Mouse (Mus musculus) frontal cortex, postnatal 36 days (tissue): ENCODE measurements around the gene Hyal3.

Source experiments
- DNase-seq, 2 experiments: peaks; one replicate each; pipeline ENCODE4 v3.0.0; 2022; ENCODE audit warnings: low spot score in 2 of 2

Hyal3 gene

DNA sequence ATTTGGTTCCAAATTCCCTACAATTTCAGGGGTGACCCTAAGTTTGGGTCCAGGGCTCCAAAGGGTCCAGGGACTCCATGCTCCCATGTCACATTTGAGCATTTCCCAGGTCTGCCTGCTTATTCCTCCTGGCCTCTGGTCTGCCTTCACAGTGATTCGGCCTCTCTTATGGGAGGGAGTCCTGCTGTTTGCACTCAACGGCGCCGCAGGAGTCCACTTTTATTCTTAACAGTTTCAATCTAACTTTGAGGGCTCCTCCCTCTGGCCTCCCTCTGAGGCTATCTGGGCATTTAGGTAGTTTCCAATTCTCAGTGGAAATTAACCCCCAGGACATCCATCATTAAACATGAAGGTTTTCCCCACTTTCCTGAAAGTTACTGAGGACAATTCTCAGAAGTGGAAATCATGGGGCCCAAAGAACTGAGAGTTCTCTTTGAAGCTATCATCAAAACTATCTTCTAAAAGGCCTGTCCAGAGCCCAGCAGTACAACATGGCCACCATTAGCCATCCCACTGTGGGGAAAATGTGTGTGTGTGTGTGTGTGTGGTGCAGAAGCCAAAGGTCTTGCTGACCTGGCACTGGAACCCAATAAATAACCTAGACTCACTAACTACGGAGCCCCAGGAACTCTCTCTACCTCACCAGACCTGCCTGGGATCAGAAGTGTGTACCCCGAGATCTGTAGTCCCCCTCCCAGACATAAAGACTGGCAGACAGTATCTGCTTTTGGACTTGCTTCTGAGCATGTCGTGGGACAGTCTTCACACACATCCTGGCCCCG is 13.9 kb downstream of the Hyal3 start:
- no peak for DNase-seq

DNA sequence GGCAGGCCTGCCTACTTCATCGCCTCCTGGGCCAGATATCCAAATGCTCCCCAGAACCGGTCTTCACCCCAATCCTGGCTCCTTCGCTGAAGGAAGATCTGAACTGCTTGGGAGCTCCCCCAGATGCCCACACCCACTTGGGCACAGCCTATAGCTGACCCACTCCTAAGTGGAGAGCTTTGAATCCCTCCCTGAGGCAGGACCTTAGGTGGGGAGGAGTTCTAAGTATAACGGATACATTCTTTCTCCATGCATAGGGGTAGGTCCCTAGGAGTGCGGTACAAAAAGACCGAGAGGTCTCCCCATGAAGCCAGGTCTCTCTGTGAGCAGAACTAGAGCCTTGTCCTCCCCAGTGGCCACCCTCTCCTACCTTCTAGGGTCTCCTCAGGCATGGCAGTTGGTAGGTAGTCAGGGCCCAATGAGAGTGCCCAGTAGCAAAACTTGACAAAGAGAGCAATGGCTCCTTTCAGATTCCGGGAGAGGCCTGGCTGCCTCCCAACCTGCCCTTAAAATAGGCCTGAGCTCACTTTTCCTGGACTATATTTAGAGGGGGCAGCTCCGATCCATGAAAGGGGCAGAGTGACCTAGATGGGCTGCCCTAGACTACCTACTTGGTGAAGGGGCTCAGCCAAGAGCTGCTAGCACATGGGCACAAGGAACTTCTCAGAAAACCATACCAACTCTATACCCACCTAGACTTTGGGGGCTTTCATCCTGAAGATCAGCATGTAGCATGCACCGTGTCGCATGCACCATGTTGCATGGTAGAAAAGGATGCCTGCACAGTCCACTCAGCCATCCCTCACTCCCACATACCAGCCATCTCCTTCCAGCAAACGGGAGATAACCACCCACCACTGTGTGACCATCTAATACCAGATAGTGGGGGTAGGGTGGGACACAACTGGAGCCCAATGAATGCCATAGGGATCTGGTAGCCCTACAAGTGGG is 16.3 kb downstream of the Hyal3 start:
- no peak for DNase-seq

DNA sequence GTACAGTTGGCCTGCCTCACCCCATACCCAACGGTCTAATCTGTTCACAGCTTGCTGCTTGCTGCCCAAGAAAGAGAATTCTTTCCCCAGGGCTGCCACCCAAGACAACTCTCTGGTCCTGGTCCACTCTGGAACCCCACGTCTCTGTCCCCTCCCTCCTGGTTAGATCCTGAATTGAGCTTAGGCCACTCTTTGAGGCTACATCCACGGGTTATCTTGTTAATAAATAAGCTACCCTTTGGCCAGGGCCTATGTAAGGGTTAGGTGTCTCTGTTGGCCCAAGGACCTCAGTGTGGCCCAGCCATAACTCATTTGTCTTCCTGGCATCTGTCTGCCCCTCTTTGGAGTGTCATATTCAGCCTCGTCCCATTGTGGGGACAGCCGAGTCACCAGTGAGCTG is 17.8 kb downstream of the Hyal3 start:
- DNase-seq, result no peak

DNA sequence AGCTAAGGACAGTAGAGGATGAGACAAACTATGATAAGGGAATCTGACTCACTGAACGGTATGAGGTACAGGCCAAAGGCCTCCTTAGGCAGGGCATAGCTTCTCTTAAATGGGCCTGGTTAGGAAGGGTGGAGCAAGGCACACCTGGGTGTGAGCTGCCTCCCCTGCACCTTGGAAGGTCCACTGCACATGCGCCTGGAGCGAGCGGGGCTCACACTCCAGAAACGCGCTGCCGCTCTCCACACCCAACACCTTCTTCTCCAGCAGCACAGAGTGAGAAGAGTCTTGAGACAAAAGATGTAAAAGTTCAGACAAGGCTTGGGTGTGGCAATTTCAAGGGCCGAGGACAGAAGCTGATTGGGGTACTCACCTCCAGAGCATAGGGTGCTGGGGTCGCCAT is 18.8 kb downstream of the Hyal3 start:
- no peak for DNase-seq

DNA sequence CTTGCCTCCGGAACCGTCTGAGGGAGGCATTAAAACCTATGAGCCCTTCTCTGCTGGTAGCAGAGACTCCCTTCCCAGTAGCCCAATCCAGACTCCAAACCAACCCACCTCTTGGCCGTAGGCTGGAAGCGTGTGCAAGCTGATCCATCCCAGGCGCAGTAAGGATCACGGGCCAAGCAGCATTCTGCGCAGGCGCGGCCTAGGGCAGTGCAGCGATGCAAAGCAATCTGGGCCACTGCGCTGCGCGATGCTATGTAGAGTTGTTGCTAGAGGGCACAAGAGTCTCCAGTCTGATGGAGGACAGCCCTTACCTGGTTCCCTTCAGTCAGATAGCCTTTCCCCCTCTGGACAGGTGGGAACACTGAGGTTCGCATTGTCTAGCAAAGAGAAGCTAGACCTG is 19.2 kb downstream of the Hyal3 start:
- no peak for DNase-seq

DNA sequence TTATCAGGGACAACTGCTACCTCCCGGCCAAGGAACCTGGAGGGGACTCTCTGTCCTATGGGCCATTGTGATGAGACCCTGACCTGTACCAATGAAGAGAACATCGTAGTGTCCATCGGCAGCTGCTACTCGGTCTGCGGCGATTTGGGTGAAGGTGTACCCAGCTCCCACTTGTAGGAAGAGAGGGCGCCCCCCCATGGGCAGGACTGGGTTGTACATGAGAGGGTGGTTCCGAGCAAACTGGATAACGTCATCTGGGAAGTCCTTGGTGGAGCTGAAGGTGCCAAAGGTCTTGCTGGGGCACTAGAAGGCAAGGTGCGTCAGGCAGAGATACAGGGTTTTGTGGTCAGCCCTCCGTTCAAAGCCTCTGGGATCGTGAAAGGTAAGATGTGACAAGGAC is 20.1 kb downstream of the Hyal3 start:
- DNase-seq, result no peak

DNA sequence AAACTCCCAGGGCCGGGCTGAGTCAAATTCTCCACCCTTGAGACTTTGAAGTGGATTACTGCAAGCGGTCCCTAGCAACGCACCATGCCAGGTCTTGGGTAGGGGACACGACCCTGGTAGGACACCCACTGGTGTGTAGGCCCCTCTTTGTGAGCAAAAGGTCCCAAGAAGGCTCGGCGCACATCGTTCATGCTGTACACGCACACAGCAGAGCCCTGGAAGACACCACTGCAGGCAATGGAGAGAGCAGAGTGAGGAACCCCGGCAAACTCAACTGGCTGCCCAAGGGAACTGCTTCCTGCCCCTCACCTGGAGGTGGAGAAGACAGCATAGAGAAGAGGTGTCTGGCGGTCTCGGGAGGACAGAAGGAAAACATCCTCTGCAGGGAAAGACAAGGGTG is 20.7 kb downstream of the Hyal3 start:
- DNase-seq, result no peak

DNA sequence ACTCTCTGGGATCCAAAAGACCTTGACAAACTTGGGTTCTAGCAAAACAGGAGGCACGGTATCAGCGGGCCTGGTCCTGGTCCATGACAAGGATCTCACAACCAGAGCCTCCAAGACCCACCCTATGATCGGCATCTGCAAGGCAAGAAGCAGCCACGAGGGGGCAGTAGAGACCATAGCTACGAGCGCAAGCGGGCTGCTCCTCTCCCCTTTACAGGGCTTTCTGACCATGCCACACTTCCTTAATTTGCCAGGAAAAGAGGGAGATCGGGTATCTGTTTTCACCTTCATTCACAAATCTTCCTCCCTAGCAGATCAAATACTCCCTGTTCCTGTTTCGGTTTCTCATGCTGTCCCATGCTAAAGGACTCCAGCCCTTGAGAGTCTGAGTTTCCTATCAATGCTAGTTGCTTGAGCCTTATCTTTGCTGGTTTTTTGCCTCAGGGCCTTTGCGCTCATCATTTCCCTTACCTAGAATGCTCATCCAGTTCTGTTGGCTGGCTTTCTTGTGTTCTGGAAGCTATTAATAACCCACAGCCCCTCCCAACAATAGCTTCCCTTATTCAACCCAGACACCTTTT is 21.5 kb downstream of the Hyal3 start:
- peak; percentile 92 to 93 for DNase-seq

DNA sequence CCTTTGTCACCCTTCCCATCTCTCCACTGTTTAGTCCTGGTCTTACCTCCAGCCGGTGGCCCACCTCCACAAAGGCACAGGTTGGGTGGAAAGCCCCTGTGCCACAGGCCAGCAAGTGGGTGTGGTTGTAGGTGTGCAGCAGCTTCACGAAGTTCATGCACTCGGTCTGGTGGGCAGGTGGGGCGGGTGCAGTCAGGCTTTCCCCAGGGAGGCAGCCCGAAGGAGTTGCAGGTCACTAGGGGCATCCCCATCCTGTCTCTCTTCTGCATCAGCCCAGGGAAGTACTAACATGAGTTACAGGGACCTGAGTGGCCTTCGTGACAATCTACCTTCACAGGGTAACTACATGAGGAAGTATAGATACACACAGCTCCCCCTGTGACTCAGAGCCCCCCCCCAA is 22.6 kb downstream of the Hyal3 start:
- DNase-seq, result no peak

DNA sequence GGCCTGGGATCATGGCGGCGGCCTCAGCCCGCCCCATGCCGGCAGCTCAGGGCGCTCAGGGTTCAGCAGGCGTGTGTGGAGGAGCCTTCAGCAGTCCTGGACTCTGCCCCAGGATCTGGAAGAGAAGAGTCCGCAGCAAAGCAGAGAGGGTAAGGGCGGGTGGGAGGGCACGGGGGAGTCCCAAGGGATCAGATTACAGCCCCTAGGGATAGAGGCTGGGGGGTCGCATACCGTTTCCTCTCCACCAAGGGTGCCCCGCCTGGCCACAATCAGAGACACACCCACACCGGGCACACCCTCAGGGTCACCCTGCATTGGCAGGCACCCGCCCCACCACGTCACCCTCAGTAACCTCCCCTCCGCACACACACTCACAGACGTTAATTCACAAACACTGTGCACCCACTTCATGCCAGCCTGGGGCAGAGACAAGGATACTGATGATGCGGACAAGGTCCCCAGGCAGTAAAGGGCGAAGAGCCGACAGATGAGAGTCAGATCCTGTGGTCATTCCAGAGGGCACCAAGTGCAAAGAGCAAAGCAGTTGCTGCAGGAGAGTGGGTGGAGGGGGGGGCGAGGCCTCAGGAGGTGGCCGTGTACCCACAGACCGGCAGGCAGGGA is 24.5 kb downstream of the Hyal3 start:
- no peak for DNase-seq

DNA sequence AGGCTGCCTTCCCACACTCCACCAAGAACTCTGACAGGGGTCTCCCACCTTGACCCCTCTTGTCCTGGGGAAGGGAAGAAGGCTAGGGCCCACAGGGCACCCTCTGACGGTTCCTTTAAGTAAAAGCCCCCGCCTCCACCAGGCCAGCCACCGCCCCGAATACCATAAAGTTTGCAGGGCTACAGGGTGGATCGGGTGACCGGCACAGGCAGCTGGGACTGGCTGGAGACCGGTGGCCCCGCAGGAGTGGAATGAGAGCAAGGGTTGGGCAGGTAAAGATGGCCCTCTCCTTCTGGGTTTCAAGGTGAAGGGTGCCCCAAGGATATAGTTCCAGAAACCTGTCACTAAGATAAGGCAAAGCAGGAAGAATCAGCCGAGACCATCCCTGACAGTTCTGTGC is 26.0 kb downstream of the Hyal3 start:
- no peak for DNase-seq

DNA sequence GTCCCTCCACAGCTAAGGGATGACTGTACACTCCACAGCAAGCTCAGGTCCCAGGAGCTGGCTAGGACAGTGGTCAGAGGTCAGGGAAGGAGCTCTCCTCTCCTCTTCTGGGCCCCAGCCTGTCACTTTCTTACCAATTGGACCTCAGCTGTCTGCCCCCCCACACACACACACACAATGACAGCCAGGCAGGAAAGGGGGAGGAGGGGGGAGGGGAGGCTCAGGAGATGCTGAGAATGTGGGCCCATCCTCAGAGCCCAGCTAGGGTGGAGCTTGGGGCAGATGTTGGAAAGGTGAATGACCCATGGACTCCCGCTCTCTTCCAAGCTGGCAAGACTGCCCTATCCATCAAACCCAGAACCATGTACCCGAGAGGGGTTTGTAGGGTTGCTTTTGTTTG is 26.4 kb downstream of the Hyal3 start:
- DNase-seq, result no peak

DNA sequence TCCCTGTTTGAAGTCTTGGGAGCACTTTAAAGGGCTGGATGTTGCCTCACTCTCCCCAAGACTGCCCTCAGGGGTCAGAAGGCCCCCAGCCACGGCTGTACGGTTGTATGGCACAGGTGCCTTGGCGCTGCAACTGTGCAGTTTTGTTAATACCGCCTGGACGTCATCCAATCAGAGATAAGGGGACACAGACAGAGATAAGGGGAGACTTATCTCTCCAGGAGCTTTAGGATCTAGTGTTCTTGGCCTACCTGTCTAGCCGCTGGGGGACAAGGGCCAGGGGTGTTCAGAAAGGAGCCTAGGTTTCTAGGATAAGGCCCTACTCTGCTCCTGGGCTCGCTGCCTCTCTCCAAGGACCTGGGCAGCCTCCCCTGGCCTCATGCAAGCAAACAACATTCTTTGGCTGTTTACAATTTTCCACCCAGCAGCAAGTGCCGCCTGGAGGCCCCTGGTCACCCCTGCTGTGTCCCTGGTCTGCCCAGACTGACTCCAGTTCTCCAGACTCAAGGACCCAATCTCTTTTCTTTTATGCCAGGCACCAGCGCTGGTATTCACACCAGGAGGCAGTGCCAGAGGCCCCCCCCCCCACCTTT is 27.1 kb downstream of the Hyal3 start:
- no peak for DNase-seq

DNA sequence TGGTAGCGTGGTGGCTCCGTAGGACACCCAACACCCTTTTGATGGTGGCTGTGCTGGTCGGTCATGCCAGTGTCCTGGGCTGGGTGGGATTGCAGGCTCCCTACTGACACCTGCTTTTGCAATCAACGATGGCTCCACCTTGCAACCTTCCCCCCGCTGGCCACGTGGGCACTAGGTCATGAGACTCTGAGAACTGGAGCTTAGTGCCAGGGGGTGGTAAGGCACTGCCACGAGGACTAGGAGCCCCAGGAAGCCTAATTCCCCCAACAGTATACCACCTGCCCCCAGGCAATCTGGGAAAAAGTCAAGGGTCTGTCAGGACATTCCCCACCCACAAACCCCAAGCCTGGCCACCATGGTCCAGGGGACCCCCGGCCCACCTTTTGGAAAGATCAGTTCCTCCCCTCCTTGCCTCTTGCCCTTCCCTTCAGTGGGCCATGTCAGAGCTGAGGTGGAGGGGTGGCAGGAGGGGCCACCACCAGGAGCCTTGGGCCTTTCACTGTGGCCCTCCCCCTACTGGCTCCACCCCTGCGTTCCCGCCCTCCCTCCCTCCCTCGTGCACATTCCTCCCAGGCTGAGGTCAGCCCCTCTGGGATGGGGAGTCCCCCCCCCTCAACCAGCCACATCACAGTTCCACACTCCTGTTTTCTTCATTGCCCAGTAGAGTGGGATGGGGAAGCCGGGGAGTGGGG is 28.3 kb downstream of the Hyal3 start, which contains the start of gene Sema3b:
Gene Sema3b (minus strand): TSS at position 489 of the 692 bp plus-strand sequence.
- no peak for DNase-seq

DNA sequence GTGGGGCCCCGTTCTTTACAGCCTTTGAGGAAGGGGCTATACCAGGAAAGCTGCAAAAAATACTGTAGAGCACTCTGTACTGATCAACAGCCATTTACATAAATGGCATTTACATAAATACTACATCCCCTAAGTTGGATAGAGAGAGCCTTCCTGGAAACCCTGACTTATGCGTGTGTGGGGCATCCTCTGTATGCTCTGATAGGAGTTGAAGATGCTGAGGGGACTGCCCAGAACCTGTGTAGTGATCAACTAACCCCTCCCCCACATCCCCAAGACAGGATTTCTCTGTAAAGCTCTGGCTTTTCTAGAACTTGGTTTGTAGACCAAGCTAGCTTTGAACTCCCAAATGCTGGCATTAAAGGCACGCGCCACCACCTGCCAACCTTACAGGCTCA is 28.8 kb downstream of the Hyal3 start:
- DNase-seq, result no peak

DNA sequence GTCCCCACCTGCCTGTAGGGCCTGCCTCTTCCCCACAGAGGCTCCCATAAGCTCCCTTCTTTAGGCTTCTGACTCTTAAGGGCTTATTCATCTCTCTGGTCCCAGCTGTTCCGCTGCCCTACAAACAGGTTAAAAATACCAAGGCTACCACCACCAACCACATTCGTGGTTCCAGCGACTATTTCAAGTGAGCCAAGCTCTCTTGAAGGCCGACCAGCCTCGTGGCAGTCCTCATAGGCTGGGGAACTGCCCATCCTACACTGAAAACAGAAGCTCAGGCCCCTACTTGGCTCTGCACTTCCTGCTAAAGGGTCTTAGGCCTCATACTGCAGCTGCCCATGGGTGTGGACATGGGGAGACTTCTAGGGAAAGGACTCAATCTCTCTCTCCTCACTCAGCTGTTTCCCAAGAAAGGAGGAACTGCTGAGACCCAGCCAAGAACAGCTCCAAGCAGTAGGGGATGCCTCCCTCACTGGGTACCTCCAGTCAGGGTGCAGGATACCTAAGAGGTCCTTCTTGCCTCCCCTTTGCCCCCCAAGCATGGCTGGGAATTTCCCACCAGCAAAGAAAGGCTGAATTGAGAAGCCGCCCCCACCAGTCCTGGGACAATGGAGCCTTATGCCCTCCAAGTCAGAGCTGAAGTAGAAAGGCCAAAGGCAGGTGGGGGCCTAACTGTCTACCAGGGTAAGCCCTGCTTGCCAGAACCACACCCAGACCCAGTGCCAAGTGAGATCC is 31.0 kb downstream of the Hyal3 start:
- peak in 1 of 2 experiments; percentile 51 for DNase-seq

DNA sequence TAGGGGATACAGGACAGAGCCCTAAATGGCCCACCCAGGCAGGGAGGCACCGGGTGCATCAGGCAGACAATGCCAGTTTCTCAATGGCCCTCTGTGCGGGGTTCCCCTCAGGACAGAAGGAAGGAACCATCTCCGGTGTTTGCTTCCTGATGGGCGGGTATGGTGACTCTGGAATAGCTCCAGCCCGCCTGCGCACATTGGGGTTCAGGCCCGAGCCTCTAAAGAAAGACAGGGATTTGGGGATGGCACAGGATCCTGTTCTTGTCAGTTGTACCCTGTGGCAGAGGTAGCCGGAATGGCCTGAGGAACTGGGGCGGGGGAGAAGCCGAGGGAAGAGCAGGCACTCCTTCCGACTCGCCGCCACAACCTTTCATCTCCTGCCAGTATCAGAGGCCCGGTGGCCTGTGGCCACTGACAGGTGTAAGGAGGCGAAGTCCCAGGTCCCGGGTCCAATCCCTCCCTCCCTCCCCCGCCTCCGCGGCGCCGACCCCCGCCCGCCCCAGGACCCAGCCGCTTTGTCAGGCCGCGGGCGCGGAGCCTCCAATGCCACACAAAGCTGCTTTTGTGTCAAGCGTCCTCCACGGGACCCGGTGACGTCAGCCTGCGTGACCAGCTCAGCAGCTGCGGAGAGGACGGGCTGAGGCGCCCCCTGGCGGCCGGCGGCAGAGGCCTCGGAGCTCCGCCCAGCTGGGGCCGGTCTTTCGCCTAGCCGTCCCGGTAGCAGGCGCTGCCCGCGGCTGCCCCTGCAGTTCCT is 31.8 kb downstream of the Hyal3 start:
- peak; percentile 99 for DNase-seq

DNA sequence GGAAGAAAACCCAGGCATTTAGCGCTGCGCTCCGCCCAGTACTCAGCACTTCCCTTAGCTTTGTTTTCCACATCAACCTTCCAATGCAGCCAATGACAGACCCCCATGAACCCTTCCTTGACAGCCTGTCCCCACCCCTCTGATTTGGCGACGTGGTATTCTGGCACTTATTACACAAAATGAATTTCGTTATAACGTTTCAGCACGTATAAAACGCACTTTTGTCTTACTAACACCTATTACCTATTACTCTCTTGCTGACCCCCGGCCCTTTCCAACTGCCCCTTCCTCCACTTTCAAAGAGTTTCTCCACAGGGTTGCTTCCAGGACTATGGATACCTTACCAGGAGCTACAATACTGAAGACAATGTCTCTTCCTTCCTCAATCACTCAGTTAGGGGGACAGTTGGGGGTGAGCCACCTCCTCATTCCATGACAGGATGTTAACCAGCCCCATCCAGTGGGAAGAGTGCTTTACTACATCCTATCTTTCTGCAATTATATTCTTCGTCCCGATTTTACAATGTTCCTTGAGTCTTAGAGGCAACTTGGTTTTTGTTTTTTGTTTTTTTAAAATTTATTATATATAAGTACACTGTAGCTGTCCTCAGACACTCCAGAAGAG is 32.4 kb downstream of the Hyal3 start:
- no peak for DNase-seq

DNA sequence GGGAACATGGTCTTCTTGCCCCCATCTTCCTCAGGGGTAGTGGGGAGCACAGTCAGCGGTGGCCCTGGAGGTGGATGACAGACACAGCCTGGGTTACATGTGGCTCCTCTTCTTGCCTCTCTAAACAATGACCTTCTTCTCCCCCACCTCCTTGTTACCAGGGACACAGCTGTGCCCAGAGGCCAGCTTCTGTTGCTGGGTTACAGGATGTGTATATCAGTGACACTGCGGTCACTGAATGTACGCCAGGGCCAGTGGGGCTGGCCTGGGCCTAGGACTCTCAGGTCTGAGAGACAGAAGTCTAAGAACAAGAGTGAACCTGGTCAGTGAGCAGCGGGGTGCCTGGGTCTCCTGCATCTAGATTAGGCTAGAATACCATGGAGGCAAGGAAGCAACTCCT is 34.4 kb downstream of the Hyal3 start:
- DNase-seq, result no peak
